ENCODE assay signal across 15 mouse cellular contexts in the genomic region with DNA sequence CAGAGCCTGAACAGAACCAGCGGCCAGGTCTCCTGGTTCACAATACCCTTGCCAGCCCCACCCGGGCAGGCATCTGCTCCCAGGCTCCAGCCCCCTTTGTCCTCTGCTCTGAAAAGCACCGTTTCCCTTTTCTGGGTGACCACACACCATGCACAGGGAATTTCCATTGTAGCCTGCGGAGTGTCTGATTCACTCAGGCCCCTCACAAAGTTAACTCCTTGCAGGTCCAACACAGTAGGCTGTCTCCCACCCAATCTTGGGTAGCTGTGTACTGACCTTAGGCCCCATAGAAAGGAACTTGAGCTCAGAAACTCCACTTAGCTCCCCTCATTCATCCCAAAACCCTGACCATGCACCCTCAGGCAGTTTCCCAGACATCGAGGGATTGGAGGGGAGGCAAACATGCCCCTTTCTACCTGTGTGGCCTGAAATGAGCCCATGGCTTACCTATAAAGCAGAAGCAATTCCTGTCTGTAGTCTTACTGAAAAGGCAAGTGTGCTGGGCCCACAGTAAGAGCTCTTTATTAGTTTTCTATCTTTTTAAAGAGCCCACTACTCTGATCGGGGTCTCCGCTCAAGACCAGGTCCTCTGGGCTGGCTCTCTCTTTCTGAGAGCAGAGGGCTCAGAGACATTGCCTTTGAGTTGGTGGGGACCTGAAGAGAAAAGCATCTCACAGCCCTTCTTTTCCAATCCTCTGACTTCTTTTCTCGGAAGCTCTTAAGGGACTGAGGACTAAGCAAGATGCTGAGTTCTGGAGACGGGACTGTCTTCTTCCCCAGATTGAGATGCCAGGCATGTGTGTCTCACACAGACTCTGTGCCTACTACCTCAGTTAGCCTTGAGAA. TPM values are rescaled to one million over a fixed set of nuclear protein-coding genes. Genes with fewer than 3 reads are reported as not detected.
DNase-seq lines count a peak whose midpoint lies in the region; ATAC-seq and TF ChIP-seq lines count a peak whose summit lies in the region.
"Had no signal": no experiment of that assay in that cellular context is flagged by ENCODE, and none has a peak within 500 bp of the region (broad histone marks: within the 10 kb centered on the region; RNA-seq: fewer than 3 reads in every experiment).

No protein-coding gene starts in this region.

- WGBS in midbrain, embryonic 12.5 days, result 61% methylated on average over 9 of the region's 9 CpGs
- WGBS in midbrain, embryonic 15.5 days, result 57% methylated on average over 9 of the region's 9 CpGs
- 76% methylated on average over 9 of the region's 9 CpGs for WGBS in small intestine, adult 2 months

- H3K27me3 ChIP-seq in midbrain, embryonic 12.5 days, result 0 out of 2 replicates have a peak, but pooled peaks cover 5% of the 10 kb centered on the region
- no peaks in the 10 kb centered on the region for H3K27me3 ChIP-seq in midbrain, embryonic 15.5 days (replicated peaks)
- H3K27me3 ChIP-seq in small intestine, adult 2 months (ENCODE audit: control insufficient read depth, insufficient read depth, low read length), result no peaks in the 10 kb centered on the region
- H3K27me3 ChIP-seq: forebrain, embryonic 15.5 days; lung, embryonic 15.5 days; neural tube, embryonic 15.5 days had no signal

- H3K9ac ChIP-seq in midbrain, embryonic 12.5 days (replicated peaks), result 0 out of 2 replicates have a peak overlapping the region, but pooled peaks have one; percentile 11
- no peak overlapping the region for H3K9ac ChIP-seq in midbrain, embryonic 15.5 days
- H3K9ac ChIP-seq: forebrain, embryonic 15.5 days; limb, embryonic 13.5 days; lung, embryonic 15.5 days; neural tube, embryonic 15.5 days had no signal

- no peak overlapping the region for H3K27ac ChIP-seq in midbrain, embryonic 12.5 days (replicated peaks)
- no peak overlapping the region for H3K27ac ChIP-seq in midbrain, embryonic 15.5 days
- H3K27ac ChIP-seq in small intestine, adult 2 months (ENCODE audit: insufficient read depth, low read depth, low read length), result peak overlapping the region; percentile 27; the same call in 1 of the 2 replicates
- H3K27ac ChIP-seq: forebrain, embryonic 15.5 days; limb, embryonic 13.5 days; lung, embryonic 15.5 days; neural tube, embryonic 15.5 days had no signal

- no peak overlapping the region for H3K4me3 ChIP-seq in midbrain, embryonic 12.5 days
- H3K4me3 ChIP-seq in midbrain, embryonic 15.5 days, result no peak overlapping the region
- no peak overlapping the region for H3K4me3 ChIP-seq in small intestine, adult 2 months (ENCODE audit: low read depth, low read length)
- H3K4me3 ChIP-seq: forebrain, embryonic 15.5 days; limb, embryonic 13.5 days; lung, embryonic 15.5 days; neural tube, embryonic 15.5 days had no signal

- no peak overlapping the region for H3K4me2 ChIP-seq in midbrain, embryonic 12.5 days (replicated peaks)
- no peak overlapping the region for H3K4me2 ChIP-seq in midbrain, embryonic 15.5 days
- H3K4me2 ChIP-seq: forebrain, embryonic 15.5 days; limb, embryonic 13.5 days; lung, embryonic 15.5 days; neural tube, embryonic 15.5 days had no signal

- DNase-seq in kidney, postnatal 10 days, result peak; percentile 16
- no peak for DNase-seq in kidney, postnatal 36 days
- no peak for DNase-seq in adrenal gland, adult 18-20 months (ENCODE audit: low spot score in 2 of 2)
- DNase-seq: cerebellum, adult 11 months; cerebellum, postnatal 25 days; kidney, adult 9 months had no signal

- TF ChIP-seq CTCF in small intestine, adult 2 months (IDR thresholded peaks at IDR 0.05; ENCODE audit: extremely low read depth, insufficient read length, insufficient replicate concordance, low read depth, low read length), result no peak

- no peaks in the 10 kb centered on the region for H3K36me3 ChIP-seq in midbrain, embryonic 12.5 days
- no peaks in the 10 kb centered on the region for H3K36me3 ChIP-seq in midbrain, embryonic 15.5 days (replicated peaks)
- no peaks in the 10 kb centered on the region for H3K36me3 ChIP-seq in small intestine, adult 2 months (ENCODE audit: control insufficient read depth, insufficient read depth, low read length)
- H3K36me3 ChIP-seq: forebrain, embryonic 15.5 days; limb, embryonic 13.5 days; lung, embryonic 15.5 days; neural tube, embryonic 15.5 days had no signal

- no peaks in the 10 kb centered on the region for H3K4me1 ChIP-seq in midbrain, embryonic 12.5 days
- H3K4me1 ChIP-seq in midbrain, embryonic 15.5 days, result no peaks in the 10 kb centered on the region
- H3K4me1 ChIP-seq in small intestine, adult 2 months (ENCODE audit: control insufficient read depth, insufficient read depth, insufficient read length, low read length), result peaks cover 7% of the 10 kb centered on the region; the same call in 1 of the 2 replicates
- H3K4me1 ChIP-seq: forebrain, embryonic 15.5 days; limb, embryonic 13.5 days; lung, embryonic 15.5 days; neural tube, embryonic 15.5 days had no signal

- no peak for TF ChIP-seq POLR2A in small intestine, adult 2 months (IDR thresholded peaks at IDR 0.05; ENCODE audit: low read depth, low read length)

- no peak for ATAC-seq in midbrain, embryonic 12.5 days (ENCODE audit: low FRiP score, low read depth)
- ATAC-seq in midbrain, embryonic 15.5 days (replicated peaks), result no peak
- peak; percentile 23 for ATAC-seq in common myeloid progenitor, adult 5-6 weeks (replicated peaks; ENCODE audit: low read depth, poor library complexity, severe bottlenecking)
- ATAC-seq: forebrain, embryonic 15.5 days had no signal

- no peaks in the 10 kb centered on the region for H3K9me3 ChIP-seq in midbrain, embryonic 12.5 days
- H3K9me3 ChIP-seq in midbrain, embryonic 15.5 days, result no peaks in the 10 kb centered on the region
- H3K9me3 ChIP-seq: forebrain, embryonic 15.5 days; limb, embryonic 13.5 days; lung, embryonic 15.5 days; neural tube, embryonic 15.5 days had no signal

RNA-seq across cellular contexts. Expression of gene Spi1, which starts 4.4 kb away (rescaled TPM):
- polyA plus RNA-seq in midbrain, embryonic 12.5 days (2016; fragmentation: Nextera tagmentation; extraction: Ambion mirVana), result 3.3 and 4.8 TPM in 2 replicates
- polyA plus RNA-seq in midbrain, embryonic 15.5 days (2015; fragmentation: Nextera tagmentation; extraction: Ambion mirVana), result 3.3 and 4.2 TPM in 2 replicates
- 64.4 and 74.3 TPM in 2 replicates for total RNA-seq in common myeloid progenitor, adult 5-6 weeks (2017)
- 20.3 and 28.8 TPM in 2 replicates for polyA plus RNA-seq in small intestine, adult 2 months (2012; rRNA removed)
- total RNA-seq in adrenal gland, adult 18-20 months (2021), result 1 to 10 TPM; 5.3 to 9.9 TPM

RNA-seq across cellular contexts. Expression of gene Slc39a13, which starts 16.4 kb away (rescaled TPM):
- 29.4 and 30.8 TPM in 2 replicates for polyA plus RNA-seq in midbrain, embryonic 12.5 days (2016; fragmentation: Nextera tagmentation; extraction: Ambion mirVana)
- 35.7 and 36.8 TPM in 2 replicates for polyA plus RNA-seq in midbrain, embryonic 15.5 days (2015; fragmentation: Nextera tagmentation; extraction: Ambion mirVana)
- 8.9 and 10.7 TPM in 2 replicates for total RNA-seq in common myeloid progenitor, adult 5-6 weeks (2017)
- 16.9 and 17.8 TPM in 2 replicates for polyA plus RNA-seq in small intestine, adult 2 months (2012; rRNA removed)
- 10 to 100 TPM; 25.1 to 30.4 TPM for total RNA-seq in adrenal gland, adult 18-20 months (2021)

RNA-seq across cellular contexts. Expression of gene Mybpc3, which starts 31.3 kb away (rescaled TPM):
- polyA plus RNA-seq in midbrain, embryonic 12.5 days (2016; fragmentation: Nextera tagmentation; extraction: Ambion mirVana), result 0.16 and 0.32 TPM in 2 replicates
- 0.05 and 0.41 TPM in 2 replicates for polyA plus RNA-seq in midbrain, embryonic 15.5 days (2015; fragmentation: Nextera tagmentation; extraction: Ambion mirVana)
- total RNA-seq in common myeloid progenitor, adult 5-6 weeks (2017), result 0.09 and 0.15 TPM in 2 replicates
- 0.04 and 0.05 TPM in 2 replicates for polyA plus RNA-seq in small intestine, adult 2 months (2012; rRNA removed)
- total RNA-seq in adrenal gland, adult 18-20 months (2021), result under 1 TPM; 0.07 to 0.19 TPM
- polyA plus RNA-seq: forebrain, embryonic 15.5 days; limb, embryonic 13.5 days; neural tube, embryonic 15.5 days had no signal

RNA-seq across cellular contexts. Expression of gene Psmc3, which starts 32.8 kb away (rescaled TPM):
- 283 and 291 TPM in 2 replicates for polyA plus RNA-seq in midbrain, embryonic 12.5 days (2016; fragmentation: Nextera tagmentation; extraction: Ambion mirVana)
- polyA plus RNA-seq in midbrain, embryonic 15.5 days (2015; fragmentation: Nextera tagmentation; extraction: Ambion mirVana), result 226 and 233 TPM in 2 replicates
- 227 and 246 TPM in 2 replicates for total RNA-seq in common myeloid progenitor, adult 5-6 weeks (2017)
- polyA plus RNA-seq in small intestine, adult 2 months (2012; rRNA removed), result 41.9 and 79.4 TPM in 2 replicates
- 100 to 1,000 TPM; 197 to 212 TPM for total RNA-seq in adrenal gland, adult 18-20 months (2021)

RNA-seq across cellular contexts. Expression of gene Rapsn, which starts 51.2 kb away (rescaled TPM):
- polyA plus RNA-seq in midbrain, embryonic 12.5 days (2016; fragmentation: Nextera tagmentation; extraction: Ambion mirVana), result 0.94 and 1.4 TPM in 2 replicates
- 0.61 and 1.2 TPM in 2 replicates for polyA plus RNA-seq in midbrain, embryonic 15.5 days (2015; fragmentation: Nextera tagmentation; extraction: Ambion mirVana)
- 3.9 and 5.0 TPM in 2 replicates for total RNA-seq in common myeloid progenitor, adult 5-6 weeks (2017)
- polyA plus RNA-seq in small intestine, adult 2 months (2012; rRNA removed), result 0.32 and 0.51 TPM in 2 replicates
- 1 to 10 TPM in 1 of 2 experiments, under 1 TPM in 1; 0.93 to 1.6 TPM for total RNA-seq in adrenal gland, adult 18-20 months (2021)
- total RNA-seq: megakaryocyte-erythroid progenitor cell, adult 5-6 weeks had no signal
